Mouse (Mus musculus) liver, postnatal 0 days (tissue): ENCODE results near the gene Kcnc2. TPM values are rescaled to one million over a fixed set of nuclear protein-coding genes. Genes with fewer than 3 reads are reported as not detected.
A peak's percentile ranks its signal among the peaks of the same experiment; 100 is the strongest.
"Not testable (repeated sequence)": the region's sequence is repeated elsewhere in the genome, so short reads cannot be mapped to it uniquely, and the experiment has no call there.

Experiments
- ATAC-seq: fragments of 200-750 bp; cut with Nextera tagmentation; 2 replicates; pipeline ENCODE4 v1.8.0; 2017; ENCODE audit warnings: mild to moderate bottlenecking, moderate library complexity
- DNase-seq: peaks from one replicate; pipeline ENCODE4 v3.0.0-alpha.2; 2016
- H3K27ac ChIP-seq: fragments of 300-500 bp; sonication (generic); 2 replicates; pipeline ENCODE4 v1.5.1; 2014; ENCODE audit warnings: antibody characterized with exemption, moderate library complexity, mild to moderate bottlenecking, low read depth
- H3K27me3 ChIP-seq: fragments of 300-500 bp; sonication (generic); 2 replicates; pipeline ENCODE4 v1.6.1; 2014; ENCODE audit warnings: low read length, control low read depth, mixed read lengths; ENCODE audit not compliant: insufficient read depth
- H3K36me3 ChIP-seq: fragments of 300-500 bp; sonication (generic); replicated peaks from 2 replicates; pipeline ENCODE4 v1.6.1; 2014; ENCODE audit warnings: mild to moderate bottlenecking, control low read depth, low read length, moderate library complexity, mixed read lengths; ENCODE audit not compliant: insufficient read depth
- H3K4me1 ChIP-seq: fragments of 300-500 bp; sonication (generic); 2 replicates; pipeline ENCODE4 v1.6.1; 2014; ENCODE audit warnings: antibody characterized with exemption, mild to moderate bottlenecking, control low read depth; ENCODE audit not compliant: insufficient read depth
- H3K4me2 ChIP-seq: fragments of 300-500 bp; sonication (generic); 2 replicates; pipeline ENCODE4 v1.6.1; 2014; ENCODE audit warnings: low read depth, mild to moderate bottlenecking, low read length, moderate library complexity, mixed read lengths
- H3K4me3 ChIP-seq: fragments of 300-500 bp; sonication (generic); 2 replicates; pipeline ENCODE4 v1.5.1; 2014; ENCODE audit warnings: low read depth, low read length
- H3K9ac ChIP-seq: fragments of 300-500 bp; sonication (generic); replicated peaks from 2 replicates; pipeline ENCODE4 v1.6.1; 2014; ENCODE audit warnings: mild to moderate bottlenecking, moderate library complexity
- H3K9me3 ChIP-seq: fragments of 300-500 bp; sonication (generic); 2 replicates; pipeline ENCODE4 v1.6.1; 2016; ENCODE audit warnings: mild to moderate bottlenecking, control low read depth, low read length, mixed read lengths
- CTCF ChIP-seq: sonication (generic); IDR thresholded peaks from 2 replicates; pipeline ENCODE4 v1.5.1; 2016; ENCODE audit warnings: antibody characterized with exemption, low read depth
- EP300 ChIP-seq: IDR thresholded peaks from 2 replicates; pipeline ENCODE4 v1.6.1; 2016; ENCODE audit warnings: antibody characterized with exemption, low read depth, mild to moderate bottlenecking
- WGBS: fragments of 180-500 bp; shearing (Covaris S2); extraction: QIAGEN DNeasy Blood & Tissue Kit; methylation state at CpG from one replicate; pipeline ENCODE4 v1.1.7; 2014; ENCODE audit not compliant: insufficient replicate concordance; 5-methylcytosine and 5-hydroxymethylcytosine counted together
- polyA plus RNA-seq: library from polyadenylated mRNA; unstranded; fragments of >200 nt; fragmentation: Nextera tagmentation; extraction: Ambion mirVana; gene quantifications from 2 replicates; pipeline ENCODE4 v1.2.1, GENCODE M21; 2015

The Kcnc2 gene
- not detected in 2 replicates for polyA plus RNA-seq

DNA sequence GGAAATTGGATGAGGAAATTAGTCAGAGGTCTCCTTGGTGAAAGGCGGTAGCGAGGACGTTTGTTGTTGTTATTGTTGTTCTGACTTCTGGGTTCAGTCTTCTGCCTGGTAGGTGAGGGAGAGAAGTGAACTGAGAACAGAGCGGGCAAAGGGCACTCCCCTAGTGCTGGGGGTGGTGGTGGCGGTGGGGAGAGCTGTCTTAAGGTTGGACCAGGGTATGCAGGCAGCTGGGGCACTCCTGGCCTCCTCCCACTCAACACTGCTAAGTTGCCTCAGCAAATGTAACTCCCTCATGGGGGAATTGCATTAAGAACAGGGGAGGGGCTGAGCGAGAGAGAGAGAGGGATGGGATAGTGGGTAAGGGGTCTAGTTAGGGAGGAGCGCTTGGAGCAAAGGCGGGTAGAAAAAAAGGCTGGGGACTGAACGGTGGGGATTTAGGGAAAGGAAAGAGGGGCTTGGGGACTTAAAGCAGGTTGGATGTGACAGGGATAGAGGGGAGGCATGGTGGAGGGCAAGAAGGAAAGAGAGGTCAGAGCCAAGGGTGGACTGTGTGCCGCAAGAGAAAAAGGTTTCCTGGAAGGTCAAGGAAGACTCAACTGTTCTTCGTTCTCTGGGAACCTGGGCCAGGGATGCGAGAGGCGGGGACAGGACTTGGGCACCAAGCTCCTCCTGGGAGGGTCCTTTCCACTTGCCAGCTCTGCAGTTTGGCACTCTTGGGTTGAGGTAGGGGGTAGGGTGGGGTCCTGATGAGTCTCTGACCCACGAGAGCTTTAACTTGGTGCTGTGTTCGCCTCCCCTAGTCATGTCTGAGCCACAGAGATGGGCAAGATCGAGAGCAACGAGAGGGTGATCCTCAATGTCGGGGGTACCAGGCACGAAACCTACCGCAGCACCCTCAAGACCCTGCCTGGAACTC lies at the start of gene Kcnc2:
Kcnc2 (plus strand) TSS at position 235 of the 916 bp plus-strand sequence.
- Histone ChIP-seq H3K4me2 (peak within 1 kb of the TSS; percentile 65), H3K4me1 (peaks cover 3% of the 10 kb centered on the region; the same call in 1 of the 2 replicates), H3K27me3 (peaks cover 43% of the 10 kb centered on the region), H3K27ac (no peak within 1 kb of the TSS), H3K9me3 (no peaks in the 10 kb centered on the region), H3K4me3 (peak within 1 kb of the TSS; percentile 36), H3K9ac (0 out of 2 replicates have a peak within 1 kb of the TSS, but pooled peaks have one; percentile 11), H3K36me3 (no peaks in the 10 kb centered on the region)
- WGBS, result 2% methylated on average over 19 of the region's 20 CpGs
- DNase-seq (no peak), ATAC-seq (no peak)
- no peak for TF ChIP-seq EP300
- TF ChIP-seq CTCF, result no peak

DNA sequence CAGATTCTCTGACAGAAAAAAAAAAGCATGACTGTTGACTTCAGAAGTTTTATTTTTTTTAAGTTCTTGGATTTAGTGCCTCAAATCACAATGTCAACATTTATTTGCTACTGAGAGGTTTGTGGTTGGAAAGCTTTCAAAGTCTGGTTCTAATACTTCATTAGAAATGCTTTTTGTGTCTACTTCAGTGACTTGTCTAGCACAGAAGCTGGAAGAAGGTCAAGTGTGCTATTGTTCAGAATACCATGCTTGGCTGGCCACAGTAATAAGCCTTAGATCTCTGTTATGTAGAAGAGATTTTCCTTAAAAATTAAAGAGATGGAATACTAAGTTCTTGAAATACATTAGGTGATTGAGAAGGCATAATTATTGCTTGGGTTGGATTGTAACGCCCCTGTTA lies 43.8 kb upstream of the Kcnc2 start:
- Histone ChIP-seq H3K27ac (no peak overlapping the region), H3K4me3 (no peak overlapping the region), H3K36me3 (no peaks in the 10 kb centered on the region), H3K9me3 (no peaks in the 10 kb centered on the region), H3K4me1 (no peaks in the 10 kb centered on the region), H3K4me2 (no peak overlapping the region), H3K27me3 (no peaks in the 10 kb centered on the region), H3K9ac (no peak overlapping the region)
- WGBS, result 65% methylated on average over 1 of the region's 1 CpGs
- no peak for DNase-seq
- ATAC-seq, result no peak
- no peak for TF ChIP-seq EP300
- TF ChIP-seq CTCF, result no peak

- not testable (repeated sequence) for ATAC-seq, H3K9me3 ChIP-seq
- 54% methylated on average over 6 of the region's 6 CpGs for WGBS
Measured at GRCm38 (mm10) chr10:112229091-112229843, 41.7 kb upstream of the Kcnc2 start.

GRCm38 (mm10) chr10:112232733-112233132 lies 38.2 kb upstream of the Kcnc2 start:
- H3K9ac ChIP-seq, H3K9me3 ChIP-seq, H3K4me3 ChIP-seq, DNase-seq, H3K4me1 ChIP-seq, ATAC-seq, H3K27ac ChIP-seq, H3K4me2 ChIP-seq, H3K36me3 ChIP-seq, H3K27me3 ChIP-seq: not testable (repeated sequence)
- WGBS, result 28% methylated on average over 1 of the region's 1 CpGs

More at GRCm38 (mm10) chr10:112229091-112229843, 41.7 kb upstream of the Kcnc2 start:
- H3K4me3 ChIP-seq, H3K4me2 ChIP-seq, H3K4me1 ChIP-seq, H3K9ac ChIP-seq, H3K27me3 ChIP-seq, H3K36me3 ChIP-seq, DNase-seq, H3K27ac ChIP-seq: not testable (repeated sequence)

GRCm38 (mm10) chr10:112235396-112235940 lies 35.5 kb upstream of the Kcnc2 start:
- H3K4me2 ChIP-seq, H3K27me3 ChIP-seq, ATAC-seq, H3K4me1 ChIP-seq, H3K4me3 ChIP-seq, H3K27ac ChIP-seq, H3K9me3 ChIP-seq, DNase-seq, H3K36me3 ChIP-seq, H3K9ac ChIP-seq: not testable (repeated sequence)
- 83% methylated on average over 5 of the region's 5 CpGs for WGBS

GRCm38 (mm10) chr10:112248273-112248672 lies 22.6 kb upstream of the Kcnc2 start:
- ATAC-seq (no peak), DNase-seq (no peak)
- Histone ChIP-seq H3K36me3 (no peaks in the 10 kb centered on the region), H3K27ac (no peak overlapping the region), H3K27me3 (no peaks in the 10 kb centered on the region), H3K4me1 (no peaks in the 10 kb centered on the region), H3K9me3 (no peaks in the 10 kb centered on the region), H3K4me3 (no peak overlapping the region), H3K9ac (no peak overlapping the region), H3K4me2 (no peak overlapping the region)
- TF ChIP-seq EP300 (no peak), CTCF (no peak)
- WGBS, result 71% methylated on average over 2 of the region's 2 CpGs
